Mouse (Mus musculus): ENCODE results near the gene Frrs1l. TPM values are rescaled to one million over a fixed set of nuclear protein-coding genes. Genes with fewer than 3 reads are reported as not detected.
A peak's percentile ranks its signal among the peaks of the same experiment; 100 is the strongest.

Frrs1l gene
- polyA plus RNA-seq, 1 experiment from 2014 or later: 2.2 TPM

DNA sequence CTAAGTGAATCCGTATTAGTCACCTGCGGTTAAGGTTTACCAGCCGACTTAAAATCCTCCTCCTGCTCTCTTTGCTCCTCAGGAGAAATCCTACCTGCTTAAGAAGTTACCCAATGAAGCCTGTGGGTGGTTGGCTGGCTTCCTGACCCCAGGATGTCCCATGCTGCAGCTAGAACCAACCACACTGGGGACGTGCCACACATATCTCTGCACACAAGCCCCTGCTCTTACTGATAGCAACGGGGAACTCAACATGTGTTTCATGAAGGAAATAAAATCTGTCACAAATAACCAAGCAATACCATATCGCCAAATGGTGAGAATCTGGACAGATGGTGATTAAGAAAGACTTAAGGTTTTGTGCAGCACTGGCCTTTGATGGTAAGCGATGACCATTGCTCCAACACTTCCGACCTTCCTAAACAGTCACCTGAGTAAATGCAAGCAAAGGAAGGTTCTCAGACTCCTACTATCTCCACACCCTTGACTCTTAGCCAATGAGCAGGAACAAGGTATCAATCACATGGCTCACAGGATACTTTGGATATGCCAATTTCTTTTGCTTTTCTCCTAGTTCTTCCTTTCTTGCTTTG is 21.4 kb upstream of the Frrs1l start:
- WGBS: 61% methylated on average over 8 of the region's 8 CpGs
- H3K9ac ChIP-seq (replicated peaks): no peak overlapping the region
- no peak for ATAC-seq (ENCODE audit: insufficient number of reproducible peaks, insufficient read depth, low FRiP score, low TSS enrichment, low read depth)

DNA sequence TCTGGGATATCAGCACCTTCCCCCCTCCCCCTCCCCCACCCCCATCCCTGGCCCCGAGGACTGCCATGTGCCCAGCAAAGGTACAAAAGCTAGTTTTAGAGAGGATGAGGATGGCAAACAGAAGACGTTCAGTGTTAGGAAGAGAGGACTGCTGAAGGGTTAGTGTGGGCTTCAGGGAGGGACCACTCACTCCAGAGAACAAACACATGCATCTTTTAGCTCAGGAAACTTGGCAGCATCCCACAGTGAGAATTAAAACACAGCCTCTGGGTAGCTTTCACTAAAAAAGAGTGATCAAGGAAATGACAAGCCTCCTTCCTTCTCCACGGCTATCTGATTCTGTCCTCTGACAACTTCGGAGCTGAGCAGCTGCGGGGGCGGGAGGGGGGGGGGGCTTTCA is 20.7 kb upstream of the Frrs1l start:
- no peak overlapping the region for H3K4me2 ChIP-seq
- no peak for ATAC-seq (ENCODE audit: insufficient number of reproducible peaks, insufficient read depth, low FRiP score, low TSS enrichment, low read depth)
- H3K36me3 ChIP-seq: no peaks in the 10 kb centered on the region
- H3K4me3 ChIP-seq (replicated peaks): no peak overlapping the region
- H3K9me3 ChIP-seq: no peaks in the 10 kb centered on the region
- peaks cover 9% of the 10 kb centered on the region for H3K27me3 ChIP-seq
- 21% methylated on average over 6 of the region's 6 CpGs for WGBS
- no peak overlapping the region for H3K27ac ChIP-seq
- no peak overlapping the region for H3K9ac ChIP-seq (replicated peaks)
- H3K4me1 ChIP-seq (replicated peaks): 0 out of 2 replicates have a peak, but pooled peaks cover 6% of the 10 kb centered on the region

More for the DNA sequence above, 21.4 kb upstream of the Frrs1l start:
- no peak overlapping the region for H3K4me3 ChIP-seq (replicated peaks)
- H3K27ac ChIP-seq: no peak overlapping the region
- H3K4me2 ChIP-seq: no peak overlapping the region
- peaks cover 13% of the 10 kb centered on the region for H3K27me3 ChIP-seq
- no peaks in the 10 kb centered on the region for H3K36me3 ChIP-seq
- H3K9me3 ChIP-seq: no peaks in the 10 kb centered on the region
- 0 out of 2 replicates have a peak, but pooled peaks cover 8% of the 10 kb centered on the region for H3K4me1 ChIP-seq (replicated peaks)

- H3K4me2 ChIP-seq: no peak overlapping the region
- no peak overlapping the region for H3K4me3 ChIP-seq (replicated peaks)
- H3K4me1 ChIP-seq (replicated peaks): 0 out of 2 replicates have a peak, but pooled peaks cover 6% of the 10 kb centered on the region
- no peak for ATAC-seq (ENCODE audit: insufficient number of reproducible peaks, insufficient read depth, low FRiP score, low TSS enrichment, low read depth)
- WGBS: 50% methylated on average over 5 of the region's 5 CpGs
- no peak overlapping the region for H3K9ac ChIP-seq (replicated peaks)
- H3K9me3 ChIP-seq: no peaks in the 10 kb centered on the region
- H3K27me3 ChIP-seq: peaks cover 9% of the 10 kb centered on the region; the same call in 1 of the 2 replicates
- no peak overlapping the region for H3K27ac ChIP-seq
- H3K36me3 ChIP-seq: no peaks in the 10 kb centered on the region
These were observed 20.2 kb upstream of the Frrs1l start for GRCm38 (mm10) chr4:57010425-57010824.

DNA sequence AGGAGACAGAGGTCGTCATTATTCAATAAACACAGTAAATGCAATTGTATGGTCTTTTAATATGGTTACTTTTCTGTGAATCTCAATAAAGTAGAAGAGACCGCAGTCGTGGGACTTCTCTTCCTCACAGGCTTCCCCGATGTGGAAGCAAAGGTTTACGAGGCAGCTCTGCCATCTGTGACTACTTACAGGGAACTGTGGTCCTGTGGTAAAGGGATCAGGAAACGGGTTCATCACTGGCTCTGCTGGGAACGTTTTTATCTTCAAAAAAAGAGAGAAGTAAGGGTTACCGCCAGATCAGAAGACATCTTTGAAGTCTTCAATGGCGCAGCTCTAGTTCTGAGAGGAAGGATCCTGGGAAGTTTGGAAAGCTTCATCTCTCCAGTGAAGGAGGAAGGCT is 17.5 kb upstream of the Frrs1l start:
- no peak for ATAC-seq (ENCODE audit: insufficient number of reproducible peaks, insufficient read depth, low FRiP score, low TSS enrichment, low read depth)
- WGBS: 50% methylated on average over 9 of the region's 9 CpGs
- Histone ChIP-seq H3K27ac (no peak overlapping the region), H3K27me3 (peaks cover 9% of the 10 kb centered on the region), H3K4me2 (no peak overlapping the region), H3K9ac (replicated peaks) (no peak overlapping the region), H3K4me3 (replicated peaks) (no peak overlapping the region), H3K36me3 (no peaks in the 10 kb centered on the region), H3K4me1 (replicated peaks) (0 out of 2 replicates have a peak, but pooled peaks cover 12% of the 10 kb centered on the region), H3K9me3 (no peaks in the 10 kb centered on the region)

DNA sequence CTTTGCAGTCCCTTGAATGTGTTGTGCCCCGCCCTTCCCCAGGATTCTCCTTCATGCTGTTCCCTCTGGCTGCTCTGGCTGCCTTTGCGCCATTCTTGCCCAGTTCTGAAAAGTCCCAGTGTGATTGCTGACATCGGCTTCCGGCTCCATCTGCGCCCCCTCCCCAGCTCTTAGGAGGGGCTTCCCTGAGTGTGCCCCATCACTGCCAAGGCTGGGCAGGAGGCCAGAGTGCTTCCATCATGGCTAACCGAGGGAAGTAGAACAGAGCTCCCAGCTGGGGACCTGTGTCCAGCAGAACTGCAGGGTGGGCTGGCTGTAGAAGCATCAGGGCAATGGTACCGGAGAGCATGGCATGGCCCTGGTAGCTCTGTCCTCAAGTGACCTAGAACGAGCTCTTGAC is 14.8 kb upstream of the Frrs1l start:
- WGBS: 82% methylated on average over 8 of the region's 8 CpGs
- Histone ChIP-seq H3K9me3 (no peaks in the 10 kb centered on the region), H3K4me3 (replicated peaks) (no peak overlapping the region), H3K4me2 (no peak overlapping the region), H3K27me3 (no peaks in the 10 kb centered on the region; the same call in 1 of the 2 replicates), H3K27ac (no peak overlapping the region), H3K9ac (replicated peaks) (no peak overlapping the region), H3K4me1 (replicated peaks) (0 out of 2 replicates have a peak, but pooled peaks cover 7% of the 10 kb centered on the region), H3K36me3 (no peaks in the 10 kb centered on the region)
- no peak for ATAC-seq (ENCODE audit: insufficient number of reproducible peaks, insufficient read depth, low FRiP score, low TSS enrichment, low read depth)

GRCm38 (mm10) chr4:57003886-57004285 is 13.7 kb upstream of the Frrs1l start:
- 77% methylated on average over 8 of the region's 8 CpGs for WGBS
- H3K4me2 ChIP-seq: no peak overlapping the region
- no peak overlapping the region for H3K4me3 ChIP-seq (replicated peaks)
- no peaks in the 10 kb centered on the region; the same call in 1 of the 2 replicates for H3K27me3 ChIP-seq
- no peaks in the 10 kb centered on the region for H3K9me3 ChIP-seq
- H3K27ac ChIP-seq: no peak overlapping the region
- H3K36me3 ChIP-seq: no peaks in the 10 kb centered on the region
- H3K4me1 ChIP-seq (replicated peaks): 0 out of 2 replicates have a peak, but pooled peaks cover 7% of the 10 kb centered on the region
- no peak for ATAC-seq (ENCODE audit: insufficient number of reproducible peaks, insufficient read depth, low FRiP score, low TSS enrichment, low read depth)
- no peak overlapping the region for H3K9ac ChIP-seq (replicated peaks)

GRCm38 (mm10) chr4:57002751-57003150 is 12.6 kb upstream of the Frrs1l start:
- 45% methylated on average over 3 of the region's 3 CpGs for WGBS
- Histone ChIP-seq H3K4me1 (replicated peaks) (0 out of 2 replicates have a peak, but pooled peaks cover 7% of the 10 kb centered on the region), H3K27ac (no peak overlapping the region)

GRCm38 (mm10) chr4:57001437-57001836 is 11.2 kb upstream of the Frrs1l start:
- H3K27ac ChIP-seq: no peak overlapping the region
- H3K4me3 ChIP-seq (replicated peaks): no peak overlapping the region
- H3K4me1 ChIP-seq (replicated peaks): 0 out of 2 replicates have a peak, but pooled peaks cover 7% of the 10 kb centered on the region
- WGBS: 88% methylated on average over 2 of the region's 2 CpGs
- peaks cover 4% of the 10 kb centered on the region; the same call in 1 of the 2 replicates for H3K9me3 ChIP-seq
- no peaks in the 10 kb centered on the region for H3K36me3 ChIP-seq
- H3K9ac ChIP-seq (replicated peaks): no peak overlapping the region
- no peaks in the 10 kb centered on the region; the same call in 1 of the 2 replicates for H3K27me3 ChIP-seq
- H3K4me2 ChIP-seq: no peak overlapping the region
- ATAC-seq (ENCODE audit: insufficient number of reproducible peaks, insufficient read depth, low FRiP score, low TSS enrichment, low read depth): no peak

More at GRCm38 (mm10) chr4:57002751-57003150, 12.6 kb upstream of the Frrs1l start:
- Histone ChIP-seq H3K4me3 (replicated peaks) (no peak overlapping the region), H3K36me3 (no peaks in the 10 kb centered on the region), H3K27me3 (no peaks in the 10 kb centered on the region; the same call in 1 of the 2 replicates), H3K9ac (replicated peaks) (no peak overlapping the region), H3K4me2 (no peak overlapping the region), H3K9me3 (no peaks in the 10 kb centered on the region)
- no peak for ATAC-seq (ENCODE audit: insufficient number of reproducible peaks, insufficient read depth, low FRiP score, low TSS enrichment, low read depth)

DNA sequence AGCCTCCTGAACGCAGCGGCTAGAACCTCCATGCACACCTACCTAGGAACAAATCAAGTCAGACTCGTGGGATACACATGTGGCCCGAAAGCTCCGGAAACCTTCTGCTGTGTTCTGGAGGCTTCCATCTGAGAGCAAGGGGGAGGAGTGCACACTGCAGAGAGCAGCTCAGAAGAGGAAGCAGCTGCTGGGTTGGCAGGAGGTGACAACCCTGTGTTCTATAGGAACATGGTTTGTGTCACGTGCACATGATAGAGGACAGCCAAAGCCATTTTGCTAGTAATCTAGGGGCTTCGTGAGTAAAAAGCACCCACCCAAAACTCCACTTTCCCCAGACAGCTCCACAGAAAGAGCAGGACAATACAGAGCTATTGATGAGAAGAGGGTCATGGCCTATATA is 3.1 kb upstream of the Frrs1l start:
- WGBS: 79% methylated on average over 7 of the region's 7 CpGs
- H3K9me3 ChIP-seq: peaks cover 6% of the 10 kb centered on the region; the same call in 1 of the 2 replicates
- no peak for ATAC-seq (ENCODE audit: insufficient number of reproducible peaks, insufficient read depth, low FRiP score, low TSS enrichment, low read depth)
- no peak overlapping the region for H3K4me3 ChIP-seq (replicated peaks)
- H3K4me1 ChIP-seq (replicated peaks): no peaks in the 10 kb centered on the region
- no peak overlapping the region for H3K27ac ChIP-seq
- H3K4me2 ChIP-seq: no peak overlapping the region
- H3K9ac ChIP-seq (replicated peaks): no peak overlapping the region
- peaks cover 44% of the 10 kb centered on the region for H3K27me3 ChIP-seq
- no peaks in the 10 kb centered on the region for H3K36me3 ChIP-seq

DNA sequence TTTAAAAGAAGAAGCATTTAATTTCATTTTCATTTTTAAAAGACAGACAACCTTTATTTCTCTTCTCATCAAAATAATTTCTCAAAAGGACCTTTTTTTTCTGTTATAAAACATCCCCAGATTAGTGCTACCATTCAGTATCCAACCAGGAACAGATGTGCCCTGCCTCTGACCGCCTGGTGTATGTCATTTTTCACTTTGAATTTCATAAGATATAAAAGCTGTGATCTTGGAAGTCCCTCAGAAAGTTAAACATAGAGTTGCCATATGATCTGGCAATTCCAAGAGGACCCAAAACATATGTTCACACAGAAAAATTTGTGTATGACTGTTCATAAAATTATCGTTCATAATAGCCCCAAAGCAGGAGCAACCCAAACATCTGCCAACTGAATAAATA is 1.8 kb upstream of the Frrs1l start:
- Histone ChIP-seq H3K9ac (replicated peaks) (no peak overlapping the region), H3K36me3 (no peaks in the 10 kb centered on the region), H3K9me3 (peaks cover 6% of the 10 kb centered on the region; the same call in 1 of the 2 replicates), H3K4me3 (replicated peaks) (no peak overlapping the region), H3K4me1 (replicated peaks) (no peaks in the 10 kb centered on the region), H3K4me2 (no peak overlapping the region), H3K27me3 (peaks cover 51% of the 10 kb centered on the region), H3K27ac (no peak overlapping the region)
- no peak for ATAC-seq (ENCODE audit: insufficient number of reproducible peaks, insufficient read depth, low FRiP score, low TSS enrichment, low read depth)
- WGBS: 70% methylated on average over 2 of the region's 2 CpGs

DNA sequence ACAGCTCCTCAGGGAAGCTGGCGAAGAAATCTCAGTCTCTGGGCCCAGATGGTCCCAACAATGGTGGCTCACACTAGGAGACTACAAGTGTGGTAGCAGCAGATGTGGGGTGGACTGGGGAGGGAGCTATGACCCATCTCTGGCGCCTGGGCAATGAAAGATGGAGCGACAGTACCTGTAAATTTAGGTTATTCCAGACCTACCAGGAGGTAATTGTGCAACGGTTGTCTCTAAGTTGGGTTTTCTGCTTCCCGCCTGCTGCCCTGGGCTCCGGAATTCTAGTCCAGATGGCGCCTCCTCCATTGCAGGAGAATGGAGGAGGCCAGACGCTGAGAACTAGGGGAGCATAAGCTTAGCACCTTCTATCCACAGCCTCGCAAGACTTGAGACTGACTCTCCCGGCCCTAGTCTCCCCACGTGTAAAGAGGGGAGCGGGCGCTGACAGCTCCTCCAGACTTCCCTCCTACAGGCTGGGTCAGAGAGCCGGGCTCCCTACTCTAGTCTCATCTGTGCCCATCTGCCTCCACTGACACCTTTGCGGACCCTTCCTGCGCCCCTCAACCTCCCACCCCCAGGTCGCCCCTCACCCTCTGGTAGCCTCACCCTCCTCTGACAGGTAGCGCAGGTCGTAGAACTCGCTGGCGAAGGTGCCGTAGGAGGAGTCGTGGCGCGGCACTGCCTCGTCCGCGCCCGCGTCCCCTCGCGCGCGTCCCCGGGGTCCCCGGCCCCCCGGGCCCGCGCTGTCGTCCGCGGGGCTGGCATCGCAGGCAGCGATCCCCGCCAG is 568 bp downstream of the Frrs1l start:
- 2% methylated on average over 42 of the region's 45 CpGs for WGBS
- peak overlapping the region; percentile 98 for H3K4me2 ChIP-seq
- H3K4me1 ChIP-seq (replicated peaks): no peaks in the 10 kb centered on the region
- peak overlapping the region; percentile 81 for H3K9ac ChIP-seq (replicated peaks)
- no peak overlapping the region for H3K27ac ChIP-seq
- peak overlapping the region; percentile 75 for H3K4me3 ChIP-seq (replicated peaks)
- peak; percentile 59 for ATAC-seq (ENCODE audit: insufficient number of reproducible peaks, insufficient read depth, low FRiP score, low TSS enrichment, low read depth)
- peaks cover 51% of the 10 kb centered on the region for H3K27me3 ChIP-seq
- H3K9me3 ChIP-seq: no peaks in the 10 kb centered on the region
- no peaks in the 10 kb centered on the region for H3K36me3 ChIP-seq
